Mouse (Mus musculus) neural tube, embryonic 11.5 days (tissue): ENCODE results near the gene Frmpd4. TPM values are rescaled to one million over a fixed set of nuclear protein-coding genes. Genes with fewer than 3 reads are reported as not detected.

Source experiments
- ATAC-seq: fragments of 200-750 bp; cut with Nextera tagmentation; 2 replicates; pipeline ENCODE4 v1.8.0; 2017; ENCODE audit warnings: moderate number of reproducible peaks, mild to moderate bottlenecking, moderate TSS enrichment, moderate library complexity; ENCODE audit not compliant: insufficient read depth, low FRiP score, low TSS enrichment
- DNase-seq: peaks from one replicate; pipeline ENCODE4 v3.0.0-alpha.2; 2015; ENCODE audit warnings: low spot score
- H3K27ac ChIP-seq: fragments of 300-500 bp; sonication (generic); 2 replicates; pipeline ENCODE4 v1.5.1; 2014; ENCODE audit warnings: low read depth, mild to moderate bottlenecking, low read length
- H3K27me3 ChIP-seq: fragments of 300-500 bp; sonication (generic); 2 replicates; pipeline ENCODE4 v1.6.1; 2014; ENCODE audit warnings: mild to moderate bottlenecking, low read length, mixed read lengths; ENCODE audit not compliant: control insufficient read depth, insufficient read depth
- H3K36me3 ChIP-seq: fragments of 300-500 bp; sonication (generic); 2 replicates; pipeline ENCODE4 v1.6.1; 2014; ENCODE audit warnings: mild to moderate bottlenecking, low read length, moderate library complexity, mixed read lengths; ENCODE audit not compliant: control insufficient read depth, insufficient read depth
- H3K4me1 ChIP-seq: fragments of 300-500 bp; sonication (generic); 2 replicates; pipeline ENCODE4 v1.6.1; 2014; ENCODE audit warnings: low read length, mixed read lengths; ENCODE audit not compliant: control insufficient read depth, insufficient read depth
- H3K4me2 ChIP-seq: fragments of 300-500 bp; sonication (generic); 2 replicates; pipeline ENCODE4 v1.6.1; 2014; ENCODE audit warnings: low read depth, mild to moderate bottlenecking, moderate library complexity
- H3K4me3 ChIP-seq: fragments of 300-500 bp; sonication (generic); 2 replicates; pipeline ENCODE4 v1.5.1; 2014; ENCODE audit warnings: low read depth, low read length
- H3K9ac ChIP-seq: fragments of 300-500 bp; sonication (generic); 2 replicates; pipeline ENCODE4 v1.6.1; 2014; ENCODE audit warnings: mild to moderate bottlenecking, low read length
- H3K9me3 ChIP-seq: fragments of 300-500 bp; sonication (generic); 2 replicates; pipeline ENCODE4 v1.6.1; 2016; ENCODE audit warnings: low read length; ENCODE audit not compliant: control insufficient read depth
- WGBS: fragments of 180-500 bp; shearing (Covaris S2); extraction: QIAGEN DNeasy Blood & Tissue Kit; methylation state at CpG from one replicate; pipeline ENCODE4 v1.1.7; 2014; 5-methylcytosine and 5-hydroxymethylcytosine counted together
- polyA plus RNA-seq: library from polyadenylated mRNA; unstranded; fragments of >200 nt; fragmentation: Nextera tagmentation; extraction: Ambion mirVana; gene quantifications from 2 replicates; pipeline ENCODE4 v1.2.1, GENCODE M21; 2014

The Frmpd4 gene
- polyA plus RNA-seq, 1 experiment from 2014 or later, result 0.04 TPM

- Histone ChIP-seq H3K9me3 (no peaks in the 10 kb centered on the region), H3K4me3 (no peak overlapping the region), H3K27ac (no peak overlapping the region), H3K4me2 (no peak overlapping the region), H3K36me3 (no peaks in the 10 kb centered on the region), H3K9ac (no peak overlapping the region), H3K4me1 (no peaks in the 10 kb centered on the region), H3K27me3 (no peaks in the 10 kb centered on the region)
- DNase-seq, result no peak
- no peak for ATAC-seq
These were observed 535.4 kb downstream of the Frmpd4 start for GRCm38 (mm10) chrX:168041589-168041988.

GRCm38 (mm10) chrX:168020574-168021145, 556.4 kb downstream of the Frmpd4 start:
- Histone ChIP-seq H3K27me3 (0 out of 2 replicates have a peak, but pooled peaks cover 3% of the 10 kb centered on the region), H3K27ac (no peak overlapping the region), H3K9ac (no peak overlapping the region), H3K4me3 (no peak overlapping the region), H3K9me3 (no peaks in the 10 kb centered on the region), H3K36me3 (no peaks in the 10 kb centered on the region), H3K4me2 (no peak overlapping the region), H3K4me1 (no peaks in the 10 kb centered on the region)
- ATAC-seq (no peak), DNase-seq (no peak)
- 88% methylated on average over 4 of the region's 4 CpGs for WGBS

GRCm38 (mm10) chrX:168017792-168018191, 559.2 kb downstream of the Frmpd4 start:
- no peak overlapping the region for H3K4me2 ChIP-seq
- H3K4me3 ChIP-seq, result no peak overlapping the region
- H3K9me3 ChIP-seq, result no peaks in the 10 kb centered on the region
- no peak for ATAC-seq
- H3K36me3 ChIP-seq, result no peaks in the 10 kb centered on the region
- no peaks in the 10 kb centered on the region for H3K4me1 ChIP-seq
- H3K9ac ChIP-seq, result no peak overlapping the region
- H3K27ac ChIP-seq, result no peak overlapping the region
- DNase-seq, result no peak
- H3K27me3 ChIP-seq, result 0 out of 2 replicates have a peak, but pooled peaks cover 3% of the 10 kb centered on the region
- WGBS, result 85% methylated on average over 3 of the region's 3 CpGs

- H3K4me1 ChIP-seq, result no peaks in the 10 kb centered on the region
- H3K36me3 ChIP-seq, result no peaks in the 10 kb centered on the region
- no peaks in the 10 kb centered on the region; the same call in 1 of the 2 replicates for H3K27me3 ChIP-seq
- ATAC-seq (no peak), DNase-seq (no peak)
- H3K4me2 ChIP-seq, result no peak overlapping the region
- H3K4me3 ChIP-seq, result no peak overlapping the region
- no peaks in the 10 kb centered on the region for H3K9me3 ChIP-seq
- no peak overlapping the region for H3K9ac ChIP-seq
- no peak overlapping the region for H3K27ac ChIP-seq
These were observed 592.2 kb downstream of the Frmpd4 start for GRCm38 (mm10) chrX:167984835-167985234.

- Histone ChIP-seq H3K27ac (no peak overlapping the region), H3K4me2 (no peak overlapping the region), H3K4me1 (no peaks in the 10 kb centered on the region), H3K9ac (no peak overlapping the region), H3K27me3 (0 out of 2 replicates have a peak, but pooled peaks cover 7% of the 10 kb centered on the region), H3K36me3 (no peaks in the 10 kb centered on the region), H3K4me3 (no peak overlapping the region), H3K9me3 (no peaks in the 10 kb centered on the region)
- ATAC-seq (no peak), DNase-seq (no peak)
- WGBS, result 97% methylated on average over 2 of the region's 2 CpGs
These were observed 625.8 kb downstream of the Frmpd4 start for GRCm38 (mm10) chrX:167951207-167951606.

- Histone ChIP-seq H3K27me3 (no peaks in the 10 kb centered on the region), H3K4me2 (no peak overlapping the region), H3K4me1 (no peaks in the 10 kb centered on the region), H3K27ac (no peak overlapping the region), H3K36me3 (no peaks in the 10 kb centered on the region), H3K9ac (no peak overlapping the region), H3K4me3 (no peak overlapping the region), H3K9me3 (no peaks in the 10 kb centered on the region)
- DNase-seq (no peak), ATAC-seq (no peak)
These were observed 667.5 kb downstream of the Frmpd4 start for GRCm38 (mm10) chrX:167909483-167909882.

GRCm38 (mm10) chrX:167901046-167901445, 676.0 kb downstream of the Frmpd4 start:
- Histone ChIP-seq H3K9ac (no peak overlapping the region), H3K4me3 (no peak overlapping the region), H3K27ac (no peak overlapping the region), H3K4me1 (no peaks in the 10 kb centered on the region), H3K9me3 (no peaks in the 10 kb centered on the region), H3K27me3 (no peaks in the 10 kb centered on the region), H3K4me2 (no peak overlapping the region), H3K36me3 (no peaks in the 10 kb centered on the region)
- WGBS, result 78% methylated on average over 3 of the region's 3 CpGs
- DNase-seq (no peak), ATAC-seq (no peak)

GRCm38 (mm10) chrX:167854821-167855220, 722.2 kb downstream of the Frmpd4 start:
- Histone ChIP-seq H3K4me1 (no peaks in the 10 kb centered on the region), H3K27me3 (no peaks in the 10 kb centered on the region), H3K36me3 (no peaks in the 10 kb centered on the region), H3K9ac (no peak overlapping the region), H3K9me3 (no peaks in the 10 kb centered on the region), H3K4me3 (no peak overlapping the region), H3K4me2 (no peak overlapping the region), H3K27ac (no peak overlapping the region)
- no peak for ATAC-seq
- DNase-seq, result no peak
- 68% methylated on average over 5 of the region's 5 CpGs for WGBS

GRCm38 (mm10) chrX:167832543-167832942, 744.5 kb downstream of the Frmpd4 start:
- H3K4me1 ChIP-seq, result no peaks in the 10 kb centered on the region
- no peaks in the 10 kb centered on the region for H3K9me3 ChIP-seq
- no peak overlapping the region for H3K9ac ChIP-seq
- WGBS, result 48% methylated on average over 2 of the region's 2 CpGs
- DNase-seq (no peak), ATAC-seq (no peak)
- no peak overlapping the region for H3K4me3 ChIP-seq
- H3K27ac ChIP-seq, result no peak overlapping the region
- H3K4me2 ChIP-seq, result no peak overlapping the region
- H3K36me3 ChIP-seq, result no peaks in the 10 kb centered on the region
- H3K27me3 ChIP-seq, result no peaks in the 10 kb centered on the region; the same call in 1 of the 2 replicates
